Mouse (Mus musculus): ENCODE data around the gene Fam20a.

DNA sequence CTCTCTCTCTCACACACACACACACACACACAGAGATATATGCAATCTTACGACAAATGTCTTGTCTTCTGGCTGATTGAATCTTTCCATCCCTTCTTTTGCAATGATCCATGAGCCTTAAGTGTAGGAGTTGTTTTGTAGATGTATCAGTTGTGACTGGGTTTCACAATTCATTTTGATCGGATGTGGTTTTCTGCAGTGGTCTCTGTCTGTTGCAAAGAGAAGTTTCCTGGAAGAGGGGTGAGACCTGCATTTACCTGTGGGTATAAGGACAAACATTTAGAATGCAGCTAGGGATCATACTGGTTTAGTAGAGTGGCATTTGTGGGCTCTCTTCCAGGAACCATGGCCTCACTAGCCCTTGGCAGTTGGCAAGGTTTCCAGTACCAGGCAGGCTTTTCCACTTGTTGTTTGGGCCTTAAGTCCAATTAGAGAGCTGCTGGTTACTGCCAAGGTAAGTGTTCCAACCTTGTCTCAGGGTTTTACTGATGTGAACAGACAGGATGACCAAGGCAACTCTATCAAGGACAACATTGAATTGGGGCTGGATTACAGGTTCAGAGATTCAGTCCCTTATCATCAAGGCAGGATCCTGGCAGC is 36.6 kb upstream of the Fam20a start:
- TF ChIP-seq CTCF (IDR thresholded peaks at IDR 0.05; ENCODE audit: control insufficient read depth, insufficient read depth, low read length) (no peak), POLR2A (IDR thresholded peaks at IDR 0.05; ENCODE audit: borderline replicate concordance, control insufficient read depth, low read depth, low read length) (no peak)
